In the genomic region with DNA sequence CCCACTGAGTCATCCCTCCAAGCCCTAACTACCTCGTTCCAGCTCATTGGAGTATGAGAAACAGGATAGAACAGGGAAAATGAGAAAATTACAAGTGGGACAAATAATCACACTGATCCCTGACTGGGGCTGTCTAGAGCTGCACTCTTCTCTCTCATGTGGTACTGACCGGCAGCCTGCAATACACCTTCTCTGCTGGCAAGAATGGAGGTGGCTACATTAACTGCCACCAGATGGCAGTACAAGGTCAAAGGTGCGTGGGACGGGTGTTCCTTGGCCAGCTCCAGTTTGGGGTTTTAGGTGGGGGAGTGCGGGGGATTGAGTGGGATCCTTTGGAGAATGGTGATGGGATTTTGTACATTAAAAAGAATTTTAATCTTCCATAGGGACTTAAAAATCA, we compare ENCODE assay signal across 8 mouse cellular contexts. TPM values are rescaled to one million over a fixed set of nuclear protein-coding genes. Genes with fewer than 3 reads are reported as not detected.
A peak's percentile ranks its signal among the peaks of the same experiment; 100 is the strongest.
DNase-seq lines count a peak whose midpoint lies in the region; ATAC-seq and TF ChIP-seq lines count a peak whose summit lies in the region.

No protein-coding gene starts in this region.

- 13% methylated on average over 5 of the region's 5 CpGs for WGBS in midbrain, embryonic 10.5 days
- WGBS in stomach, embryonic 16.5 days, result 11% methylated on average over 5 of the region's 5 CpGs

- peak; percentile 55 for TF ChIP-seq CTCF in cortical plate, adult 2 months (IDR thresholded peaks at IDR 0.05; ENCODE audit: extremely low read depth, insufficient read depth, low read length)

- intact Hi-C loops in heart, postnatal 10 days (cut with DNase I), result loop anchor here (5.0 kb wide), 2 partner anchors 248 to 653 kb away; no protein-coding TSS in a partner anchor

- no peaks in the 10 kb centered on the region for H3K9me3 ChIP-seq in midbrain, embryonic 10.5 days (replicated peaks)
- no peaks in the 10 kb centered on the region for H3K9me3 ChIP-seq in stomach, embryonic 16.5 days (replicated peaks; ENCODE audit: control insufficient read depth, low read length)

- no peaks in the 10 kb centered on the region for H3K36me3 ChIP-seq in midbrain, embryonic 10.5 days
- no peaks in the 10 kb centered on the region for H3K36me3 ChIP-seq in stomach, embryonic 16.5 days (ENCODE audit: control insufficient read depth, insufficient read depth, low read length)

- no peaks in the 10 kb centered on the region for H3K27me3 ChIP-seq in midbrain, embryonic 10.5 days (ENCODE audit: low read depth, poor library complexity, severe bottlenecking)
- H3K27me3 ChIP-seq in stomach, embryonic 16.5 days (ENCODE audit: control insufficient read depth, insufficient read depth, low read length), result no peaks in the 10 kb centered on the region

- H3K4me1 ChIP-seq in cortical plate, adult 2 months (ENCODE audit: control insufficient read depth, insufficient read depth, low read length), result no peaks in the 10 kb centered on the region
- peaks cover 8% of the 10 kb centered on the region for H3K4me1 ChIP-seq in midbrain, embryonic 10.5 days
- H3K4me1 ChIP-seq in stomach, embryonic 16.5 days (ENCODE audit: control insufficient read depth, insufficient read depth, low read length), result no peaks in the 10 kb centered on the region

- peak; percentile 57 for DNase-seq in gastrocnemius, adult 18-20 months (ENCODE audit: low spot score)
- no peak for DNase-seq in gastrocnemius, adult 8-10 months (ENCODE audit: low spot score in 2 of 2)
- peak; percentile 83 for DNase-seq in ZHBTc4 (ENCODE audit: low read depth, low spot score)
- DNase-seq in heart, postnatal 10 days, result peak; percentile 61 to 79
- peak; percentile 75 to 79 for DNase-seq in kidney, postnatal 36 days
- DNase-seq in midbrain, embryonic 10.5 days (ENCODE audit: low spot score), result peak; percentile 65

- ATAC-seq in stomach, embryonic 16.5 days (ENCODE audit: insufficient read depth, low FRiP score), result peak; percentile 51

- TF ChIP-seq POLR2A in cortical plate, adult 2 months (IDR thresholded peaks at IDR 0.05; ENCODE audit: extremely low read depth, insufficient read depth, low read length), result no peak

- H3K4me2 ChIP-seq in stomach, embryonic 16.5 days (ENCODE audit: low read depth, low read length), result no peak overlapping the region

- no peak overlapping the region for H3K9ac ChIP-seq in stomach, embryonic 16.5 days (ENCODE audit: low read length)

- no peak overlapping the region for H3K4me3 ChIP-seq in cortical plate, adult 2 months (ENCODE audit: insufficient read depth, low read length)
- no peak overlapping the region for H3K4me3 ChIP-seq in midbrain, embryonic 10.5 days
- H3K4me3 ChIP-seq in stomach, embryonic 16.5 days (replicated peaks; ENCODE audit: low read length), result no peak overlapping the region

- H3K27ac ChIP-seq in cortical plate, adult 2 months (ENCODE audit: insufficient read depth, low read length), result no peak overlapping the region
- H3K27ac ChIP-seq in midbrain, embryonic 10.5 days (replicated peaks), result no peak overlapping the region
- H3K27ac ChIP-seq in stomach, embryonic 16.5 days (ENCODE audit: low read length), result no peak overlapping the region

RNA-seq across cellular contexts. Expression of a gene that starts 5.3 kb away (rescaled TPM):
- total RNA-seq in gastrocnemius, adult 18-20 months (2021), result 1 to 10 TPM; 7.6 to 9.2 TPM
- 10 to 100 TPM in 2 of 4 experiments, 1 to 10 TPM in 2; 8.9 to 12.8 (median 9.8) TPM for total RNA-seq in gastrocnemius, adult 8-10 months (2022)
- polyA plus RNA-seq in cortical plate, adult 2 months (2012; rRNA removed), result 5.0 and 5.1 TPM in 2 replicates
- total RNA-seq in heart, postnatal 10 days (2021), result 1 to 10 TPM; 6.8 to 8.1 TPM
- 5.3 and 6.4 TPM in 2 replicates for polyA plus RNA-seq in midbrain, embryonic 10.5 days (2016; fragmentation: Nextera tagmentation; extraction: Ambion mirVana)
- polyA plus RNA-seq in stomach, embryonic 16.5 days (2015; fragmentation: Nextera tagmentation; extraction: Ambion mirVana), result 12.7 and 13.0 TPM in 2 replicates

RNA-seq across cellular contexts. Expression of a gene that starts 50.1 kb away (rescaled TPM):
- 1 to 10 TPM in 1 of 2 experiments, not detected in 1; 2.6 TPM for total RNA-seq in gastrocnemius, adult 18-20 months (2021)
- 1 to 10 TPM in 1 of 4 experiments, not detected in 3; 1.4 TPM for total RNA-seq in gastrocnemius, adult 8-10 months (2022)
- not detected in 2 replicates for polyA plus RNA-seq in cortical plate, adult 2 months (2012; rRNA removed)
- total RNA-seq in heart, postnatal 10 days (2021), result not detected
- polyA plus RNA-seq in midbrain, embryonic 10.5 days (2016; fragmentation: Nextera tagmentation; extraction: Ambion mirVana), result not detected in 2 replicates
- polyA plus RNA-seq in stomach, embryonic 16.5 days (2015; fragmentation: Nextera tagmentation; extraction: Ambion mirVana), result 644 and 834 TPM in 2 replicates

Comparison
In these comparisons a context has a peak if more than half of its experiments do, and no peak if none do; other contexts are left out.
1. DNase-seq: peak in gastrocnemius, adult 18-20 months (single experiment), ZHBTc4 (single experiment), heart, postnatal 10 days (2 of 2), kidney, postnatal 36 days (2 of 2) and midbrain, embryonic 10.5 days (single experiment); none in gastrocnemius, adult 8-10 months (0 of 2).